Mouse (Mus musculus): ENCODE results near the gene Zfp809. TPM values are rescaled to one million over a fixed set of nuclear protein-coding genes. Genes with fewer than 3 reads are reported as not detected.
"Not testable (repeated sequence)": the region's sequence is repeated elsewhere in the genome, so short reads cannot be mapped to it uniquely, and the experiment has no call there.

Zfp809 gene
- 10 to 100 TPM; 37.1 to 62.6 (median 53.2) TPM for total RNA-seq (2022)

DNA sequence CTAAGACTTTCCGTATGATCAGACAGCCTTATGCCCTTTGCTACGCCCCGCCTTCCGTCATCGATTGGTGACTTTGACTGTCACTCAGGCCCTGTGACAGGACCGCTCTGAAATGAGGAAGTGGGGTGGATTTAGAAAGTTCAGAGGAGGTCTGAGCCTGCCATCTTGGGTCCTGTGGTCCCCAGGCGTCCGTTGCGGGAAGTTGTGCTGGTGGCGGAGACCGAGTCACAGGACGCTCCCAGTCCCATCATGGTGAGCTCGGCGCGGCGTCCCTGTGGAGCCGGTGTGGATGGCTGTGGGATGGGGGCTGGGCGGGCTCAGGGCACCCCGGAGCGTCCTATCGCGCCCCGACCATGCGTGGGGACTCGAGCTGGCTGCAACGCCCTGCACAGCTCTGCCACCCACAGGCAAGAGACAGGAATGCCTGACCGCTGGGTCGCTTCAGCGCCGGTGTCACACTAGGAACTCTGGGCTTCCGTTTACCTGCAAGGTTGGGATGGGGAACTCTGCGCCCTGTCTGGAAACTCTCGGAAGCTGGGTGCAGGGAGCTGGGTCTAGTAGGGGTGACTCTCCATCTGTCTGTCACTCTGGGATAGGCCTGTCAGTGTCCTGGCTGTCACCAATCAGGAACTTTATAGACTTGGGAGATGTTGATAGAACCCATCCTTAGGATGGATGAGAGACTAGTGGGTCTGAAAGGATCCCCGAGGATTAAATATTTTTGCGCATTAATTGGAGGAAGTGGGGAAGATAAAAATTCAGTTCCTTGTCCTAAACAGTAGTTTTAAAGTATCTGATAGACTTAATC lies at the start of gene Zfp809:
Zfp809 (plus strand) TSS at position 134 of the 808 bp plus-strand sequence.
- DNase-seq, result peak; percentile 98

DNA sequence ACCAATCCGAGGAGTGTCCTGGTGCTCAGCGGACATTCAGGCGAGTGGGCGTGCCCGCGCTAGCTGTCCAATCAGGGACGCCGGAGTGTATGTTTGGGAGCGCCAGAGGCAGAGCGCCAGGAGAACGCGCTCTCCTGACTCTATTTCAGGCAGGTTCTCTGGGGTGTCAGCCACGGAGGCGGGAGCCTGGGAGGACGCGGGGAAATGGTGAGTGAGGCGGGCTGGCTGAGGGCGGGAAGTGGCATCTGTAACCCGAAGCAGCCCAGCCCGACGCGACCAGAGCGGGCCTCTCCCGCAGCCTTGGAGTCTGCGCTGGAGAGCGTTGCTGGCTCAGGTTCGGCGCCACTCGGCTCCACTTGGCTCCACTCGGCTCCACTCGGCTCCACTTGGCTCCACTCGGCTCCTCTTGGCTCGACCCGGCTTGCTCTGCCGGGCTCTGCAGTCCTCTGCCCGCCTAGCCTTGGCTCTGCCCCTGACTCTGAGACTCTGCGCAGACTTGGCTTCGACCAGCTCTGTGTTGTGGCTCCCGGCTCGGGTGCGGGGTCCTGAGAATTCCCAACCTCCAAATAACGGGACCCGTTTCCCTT lies 37.4 kb upstream of the Zfp809 start, which contains the start of gene Zfp872:
Zfp872 (plus strand) TSS at position 66 of the 587 bp plus-strand sequence.
- DNase-seq, result peak; percentile 71

DNA sequence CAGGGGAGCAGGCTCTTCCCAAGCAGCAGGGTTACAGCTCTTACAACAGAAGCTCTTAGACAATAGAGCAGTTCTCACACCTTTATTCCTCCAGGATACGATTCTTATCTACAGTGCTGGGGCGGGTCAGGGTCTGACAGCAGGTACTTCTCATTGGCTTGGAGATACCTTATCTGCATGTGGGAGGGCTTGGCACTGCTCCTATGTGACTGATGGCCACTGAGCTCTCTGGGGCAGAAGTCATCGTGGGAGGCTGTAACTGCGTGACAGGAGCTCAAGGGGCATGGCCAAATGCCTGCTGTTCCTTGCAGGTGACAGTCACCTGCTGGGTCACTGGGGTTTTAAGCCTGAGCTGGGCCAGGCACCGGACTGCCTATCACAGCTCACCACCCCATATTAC lies 29.1 kb upstream of the Zfp809 start:
- DNase-seq, result no peak

DNA sequence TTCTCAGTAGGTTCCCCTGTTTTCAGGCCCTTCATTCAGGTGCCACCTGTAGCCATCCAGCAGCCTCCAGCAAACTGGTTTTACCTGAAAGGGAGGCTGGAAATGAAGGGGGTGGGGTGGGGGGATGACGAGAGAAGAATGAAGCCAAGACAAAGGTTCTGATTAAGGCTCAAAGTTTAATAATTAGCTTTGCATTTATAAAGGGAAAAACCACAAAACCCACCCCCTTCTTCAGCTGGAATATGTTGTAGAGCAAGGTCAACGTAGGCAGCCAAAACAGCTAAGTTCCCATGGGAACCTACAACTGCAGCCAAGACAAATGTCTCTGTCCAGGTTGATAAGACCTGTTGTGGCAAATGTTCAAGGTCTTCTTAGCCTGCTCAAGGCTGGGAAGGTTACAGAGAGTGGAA lies 11.7 kb upstream of the Zfp809 start:
- peak; percentile 51 for DNase-seq

DNA sequence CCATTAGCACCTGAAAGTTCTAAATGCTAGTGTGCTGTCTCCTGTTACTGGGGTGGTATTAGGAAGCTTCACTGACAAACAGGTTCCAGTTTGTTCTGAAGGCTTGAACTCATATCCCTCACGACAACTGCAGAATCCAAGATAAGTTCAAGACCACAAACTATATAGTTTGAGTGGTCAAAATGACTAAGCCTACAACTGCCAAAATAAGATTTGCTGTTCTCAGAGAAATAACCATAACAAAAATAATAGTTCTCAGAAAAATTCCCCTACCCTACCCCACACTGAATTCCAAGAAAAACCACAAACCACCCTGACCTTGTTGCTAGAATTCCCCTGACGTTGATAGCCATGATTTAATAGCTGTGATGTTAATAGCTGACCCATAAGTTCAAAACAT lies 11.0 kb upstream of the Zfp809 start:
- DNase-seq, result no peak

DNA sequence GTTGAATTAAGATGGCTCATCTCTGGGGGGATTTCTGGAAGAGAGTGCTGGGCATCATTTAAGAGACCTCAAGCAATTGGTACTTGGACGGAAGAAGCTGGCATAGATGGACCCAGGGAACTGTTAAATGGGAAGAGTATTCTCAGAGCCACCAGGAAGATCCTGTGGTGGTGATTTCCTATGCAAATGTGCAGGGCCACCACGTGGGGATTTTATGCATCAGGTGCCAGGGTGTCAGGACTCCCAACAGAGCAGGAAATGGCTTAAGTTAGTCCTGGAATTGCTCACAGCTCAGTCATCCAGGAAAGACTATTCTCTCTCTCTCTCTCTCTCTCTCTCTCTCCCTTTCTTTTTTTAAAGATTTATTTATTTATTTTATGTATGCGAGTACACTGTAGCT lies 8.8 kb upstream of the Zfp809 start:
- DNase-seq, result no peak

DNA sequence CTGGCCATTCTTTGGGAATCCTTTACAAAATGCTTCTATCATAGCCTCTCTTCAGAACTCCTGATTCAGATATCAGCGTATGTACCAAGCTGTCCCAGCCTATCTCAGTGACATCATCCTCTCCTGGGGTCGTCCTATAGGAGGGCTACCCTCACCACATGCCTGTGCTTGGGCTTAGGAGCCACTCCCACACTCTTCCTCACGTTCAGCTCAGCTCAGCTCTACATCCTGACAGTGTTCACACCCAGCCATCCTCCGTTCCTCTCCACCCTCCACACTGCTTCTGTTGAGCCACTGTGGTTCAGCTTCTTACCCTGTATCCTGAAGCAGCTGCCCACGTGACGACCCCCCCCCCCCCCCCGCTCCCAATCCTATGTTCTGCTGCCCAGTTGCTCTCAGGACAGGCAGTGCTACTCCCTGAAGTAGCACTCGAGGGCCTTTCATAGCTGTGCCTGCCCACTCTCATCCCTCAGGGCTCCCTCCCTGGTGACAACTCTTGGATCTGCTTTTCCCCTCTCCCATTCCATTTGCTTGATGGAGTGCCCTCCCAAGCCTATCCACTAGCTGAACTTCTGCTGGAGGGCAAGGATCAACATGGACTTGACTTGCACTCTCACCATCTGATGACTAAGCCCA lies 7.5 kb upstream of the Zfp809 start:
- no peak for DNase-seq

DNA sequence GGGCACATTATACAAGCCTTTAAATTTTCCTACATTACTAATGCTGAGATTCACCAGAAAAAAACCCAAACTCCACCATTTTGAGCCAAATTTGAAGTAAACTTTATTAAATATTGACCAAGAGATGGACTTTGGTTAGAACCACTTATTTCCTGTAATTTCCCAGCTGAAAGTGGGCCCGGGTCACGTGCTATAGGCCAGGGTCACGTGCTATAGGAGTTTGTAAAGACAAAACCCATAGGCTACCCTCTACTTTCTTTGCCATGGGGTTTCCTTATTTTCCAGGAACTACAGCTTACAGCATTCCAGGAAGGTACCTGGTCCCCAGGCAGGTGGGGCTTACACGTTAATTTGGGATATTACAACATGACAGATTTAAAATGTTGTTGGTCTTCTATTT lies 1.4 kb upstream of the Zfp809 start:
- DNase-seq, result no peak

DNA sequence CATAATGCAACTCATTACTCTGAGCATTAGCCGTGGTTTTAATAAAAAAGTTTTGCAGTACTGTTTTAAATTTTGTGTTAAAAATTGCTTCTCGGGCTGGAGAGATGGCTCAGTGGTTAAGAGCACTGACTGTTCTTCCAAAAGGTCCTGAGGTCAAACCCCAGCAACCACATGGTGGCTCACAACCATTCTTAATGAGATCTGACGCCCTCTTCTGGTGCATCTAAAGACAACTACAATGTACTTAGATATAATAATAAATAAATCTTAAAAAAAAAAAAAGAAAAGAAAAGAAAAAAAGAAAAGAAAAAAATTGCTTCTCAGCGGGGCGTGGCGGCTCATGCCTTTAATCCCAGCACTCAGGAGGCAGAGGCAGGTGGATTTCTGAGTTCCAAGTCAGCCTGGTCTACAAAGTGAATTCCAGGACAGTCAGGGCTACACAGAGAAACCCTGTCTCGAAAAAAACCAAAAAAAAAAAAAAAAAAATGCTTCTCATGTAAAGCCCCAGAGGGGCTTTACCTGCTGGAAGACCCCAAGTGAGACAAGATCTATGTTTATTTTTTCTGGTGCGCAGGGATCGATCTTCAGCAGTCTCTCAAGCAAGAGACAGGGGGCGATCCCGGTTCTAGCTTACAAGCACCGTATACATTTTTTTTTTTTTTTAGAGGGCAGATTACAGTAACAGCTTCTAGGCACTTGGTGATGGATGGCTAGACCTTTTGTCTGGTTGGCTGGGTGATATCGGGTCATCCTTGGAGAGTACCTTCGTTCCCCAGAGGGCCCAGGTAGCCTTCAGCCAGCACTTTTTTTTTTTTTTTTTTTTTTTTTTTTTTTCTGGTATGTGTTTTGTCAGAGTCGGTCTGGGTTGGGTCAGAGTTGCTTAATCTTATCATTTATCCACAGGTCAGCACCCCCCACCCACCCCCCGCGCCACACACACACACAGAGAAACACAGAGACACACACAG lies 694 bp upstream of the Zfp809 start:
- no peak for DNase-seq

DNA sequence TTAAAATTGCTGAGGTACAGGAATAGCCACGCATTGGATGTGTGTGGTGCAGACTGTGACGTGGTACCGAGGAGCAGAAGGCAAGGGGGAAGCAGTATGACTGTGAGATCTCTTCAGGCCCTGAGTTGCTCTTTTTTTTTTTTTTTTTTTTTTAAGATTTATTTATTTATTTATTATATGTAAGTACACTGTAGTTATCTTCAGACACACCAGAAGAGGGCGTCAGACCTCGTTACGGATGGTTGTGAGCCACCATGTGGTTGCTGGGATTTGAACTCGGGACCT lies 817 bp downstream of the Zfp809 start:
- not testable (repeated sequence) for DNase-seq

DNA sequence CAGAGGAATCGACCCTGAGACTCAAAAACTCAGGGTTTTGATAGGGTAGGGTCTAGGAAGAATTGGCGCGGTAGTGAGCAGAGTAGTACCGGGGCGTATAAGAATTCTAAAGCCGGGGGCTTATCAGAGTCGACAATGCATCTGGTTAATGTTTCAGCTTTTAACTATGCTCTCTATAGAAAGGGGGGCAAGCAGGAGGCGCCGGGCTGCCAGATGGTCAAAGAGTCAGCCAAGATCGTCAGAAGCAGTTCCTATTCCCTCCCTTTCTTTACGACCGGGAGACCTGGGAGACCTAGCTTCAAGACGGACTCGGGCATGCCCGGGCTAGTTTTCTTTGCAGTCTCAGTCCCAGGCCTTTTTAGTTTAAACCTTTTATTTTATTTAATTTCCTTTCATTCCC lies 1.3 kb downstream of the Zfp809 start:
- no peak for DNase-seq

DNA sequence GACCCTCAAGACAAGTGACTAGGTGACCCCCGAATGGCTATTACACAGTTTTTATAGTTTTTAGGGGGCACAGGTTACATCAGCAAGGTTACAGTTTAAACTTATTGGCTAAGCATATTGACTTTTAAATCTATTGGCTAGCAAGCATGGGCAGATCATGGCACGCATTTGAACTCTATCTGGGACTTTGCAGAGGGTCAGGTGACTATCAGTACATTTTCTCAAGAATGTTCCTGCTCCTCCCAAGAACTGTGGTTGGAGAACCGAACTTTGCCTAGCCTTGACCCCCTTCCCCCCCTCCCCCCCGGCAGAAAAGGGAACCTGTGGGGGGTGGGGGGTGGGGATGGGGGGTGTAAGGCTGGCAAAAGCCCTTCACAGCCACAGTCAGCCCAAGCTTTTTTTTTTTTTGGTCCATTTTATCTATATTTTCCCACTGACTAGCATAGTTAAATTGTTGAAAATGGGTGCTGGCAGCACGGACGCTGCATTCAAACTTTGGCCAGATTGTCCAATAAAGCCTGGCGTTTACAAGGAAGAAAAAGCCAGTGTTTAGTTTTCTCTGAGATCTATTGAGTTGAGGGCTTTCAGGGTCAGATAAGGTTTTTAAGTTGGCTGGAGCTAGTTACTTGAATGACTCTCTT lies 4.0 kb downstream of the Zfp809 start:
- DNase-seq, result no peak

DNA sequence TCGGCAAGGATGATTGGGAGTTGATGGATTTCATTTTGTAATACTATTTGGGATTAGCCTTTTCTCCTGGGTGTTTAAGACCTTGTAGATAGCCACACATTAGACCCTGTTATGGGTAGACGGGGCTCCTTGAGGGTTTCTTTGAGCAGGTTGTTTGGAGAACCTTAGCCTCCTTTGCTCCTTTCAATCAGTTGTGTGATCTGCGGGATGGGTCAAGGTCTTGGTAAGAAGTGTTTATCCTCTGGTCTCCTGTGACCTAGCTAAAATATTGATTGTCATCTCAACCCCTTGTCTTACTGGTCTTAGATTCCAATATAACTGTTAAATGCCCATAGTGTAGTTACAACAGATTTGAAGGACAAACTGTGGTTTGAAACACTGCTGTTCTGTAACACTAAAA lies 4.5 kb downstream of the Zfp809 start:
- DNase-seq, result no peak

DNA sequence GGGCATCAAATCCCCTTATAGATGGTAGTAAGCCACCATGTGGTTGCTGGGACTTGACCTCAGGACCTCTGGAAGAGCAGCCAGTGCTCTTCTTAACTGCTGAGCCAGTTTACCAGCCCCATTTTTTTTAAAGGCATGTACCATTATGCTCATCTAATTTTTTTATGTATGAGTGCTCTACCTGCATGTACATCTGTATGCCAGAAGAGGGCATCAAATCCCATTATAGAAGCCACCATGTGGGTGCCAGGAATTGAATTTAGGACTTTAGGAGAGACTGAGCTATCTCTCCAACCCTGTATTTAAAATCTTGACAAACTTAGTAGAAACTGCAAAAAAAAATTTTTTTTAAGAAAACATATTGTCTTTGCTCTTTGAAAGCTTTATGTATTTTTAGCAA lies 5.0 kb downstream of the Zfp809 start:
- no peak for DNase-seq

DNA sequence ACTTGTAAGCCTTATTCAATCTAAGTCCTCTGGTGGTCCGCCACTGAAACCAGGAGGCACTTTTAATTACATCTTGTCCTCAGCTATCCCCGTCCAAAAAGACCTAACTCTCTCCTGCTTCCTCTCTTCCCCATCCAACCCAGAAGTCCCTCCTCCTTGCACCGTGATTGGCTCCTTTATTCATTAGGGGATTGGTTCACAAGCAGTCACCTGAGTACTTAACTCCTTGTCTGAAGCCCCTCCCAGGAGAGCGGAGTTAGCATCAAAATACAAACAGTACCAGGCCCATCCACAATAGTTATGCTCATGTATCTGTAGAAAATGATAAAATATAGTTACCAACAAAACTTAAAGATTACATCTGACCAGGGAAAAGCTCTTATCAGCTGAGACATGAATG lies 14.5 kb downstream of the Zfp809 start:
- no peak for DNase-seq

DNA sequence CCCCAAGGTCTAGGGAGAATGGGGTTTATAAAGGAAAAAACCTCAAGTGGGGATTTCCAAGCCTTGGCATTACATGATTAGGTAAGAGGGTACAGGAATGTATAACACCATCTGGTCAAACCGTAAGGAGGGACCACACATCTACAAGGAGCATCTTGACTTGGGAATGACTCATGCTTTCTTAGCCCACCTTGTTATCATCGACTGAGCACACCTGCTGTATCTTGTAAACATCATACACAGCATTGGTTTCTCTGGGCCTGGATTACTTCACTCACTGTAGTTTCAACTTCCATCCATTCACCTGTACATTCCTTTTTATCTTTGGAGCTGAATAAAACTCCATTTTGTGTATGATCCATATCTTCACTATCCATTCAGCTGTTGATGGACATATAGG lies 18.7 kb downstream of the Zfp809 start:
- no peak for DNase-seq

DNA sequence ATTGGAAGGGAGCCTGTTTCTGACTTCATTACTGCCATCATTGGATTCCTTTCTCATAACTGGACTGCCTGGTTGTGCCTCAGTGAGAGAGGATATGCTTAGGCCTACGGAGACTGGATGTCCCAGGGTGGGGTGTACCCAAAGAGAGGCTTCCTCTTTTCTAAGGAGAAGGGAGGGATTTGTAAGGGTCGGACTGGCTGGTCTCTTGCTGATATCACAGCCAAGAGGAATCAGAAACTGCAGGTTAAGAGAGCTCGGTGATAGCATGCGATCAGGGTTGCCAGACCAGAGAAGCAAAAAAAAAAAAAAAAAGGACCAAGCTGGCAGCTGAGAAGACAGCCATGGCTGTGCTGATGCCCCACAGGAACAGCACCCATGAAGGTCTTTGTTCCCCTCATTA lies 31.1 kb downstream of the Zfp809 start:
- DNase-seq, result no peak

DNA sequence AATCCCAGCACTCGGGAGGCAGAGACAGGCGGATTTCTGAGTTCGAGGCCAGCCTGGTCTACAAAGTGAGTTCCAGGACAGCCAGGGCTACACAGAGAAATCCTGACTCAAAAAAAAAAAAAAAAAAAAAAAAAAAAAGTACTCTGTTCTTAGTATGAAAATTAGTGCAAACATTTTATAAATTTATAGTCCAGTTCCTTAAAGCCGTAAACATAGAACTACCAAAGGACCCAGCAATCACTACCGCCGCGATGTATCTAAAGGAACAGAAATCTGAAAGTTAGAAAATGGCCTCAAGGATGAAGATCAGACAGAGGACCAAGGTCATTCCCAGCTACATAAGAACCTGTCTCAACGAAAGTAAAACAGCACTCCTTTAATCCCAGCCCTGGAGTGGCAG lies 33.3 kb downstream of the Zfp809 start:
- no peak for DNase-seq

DNA sequence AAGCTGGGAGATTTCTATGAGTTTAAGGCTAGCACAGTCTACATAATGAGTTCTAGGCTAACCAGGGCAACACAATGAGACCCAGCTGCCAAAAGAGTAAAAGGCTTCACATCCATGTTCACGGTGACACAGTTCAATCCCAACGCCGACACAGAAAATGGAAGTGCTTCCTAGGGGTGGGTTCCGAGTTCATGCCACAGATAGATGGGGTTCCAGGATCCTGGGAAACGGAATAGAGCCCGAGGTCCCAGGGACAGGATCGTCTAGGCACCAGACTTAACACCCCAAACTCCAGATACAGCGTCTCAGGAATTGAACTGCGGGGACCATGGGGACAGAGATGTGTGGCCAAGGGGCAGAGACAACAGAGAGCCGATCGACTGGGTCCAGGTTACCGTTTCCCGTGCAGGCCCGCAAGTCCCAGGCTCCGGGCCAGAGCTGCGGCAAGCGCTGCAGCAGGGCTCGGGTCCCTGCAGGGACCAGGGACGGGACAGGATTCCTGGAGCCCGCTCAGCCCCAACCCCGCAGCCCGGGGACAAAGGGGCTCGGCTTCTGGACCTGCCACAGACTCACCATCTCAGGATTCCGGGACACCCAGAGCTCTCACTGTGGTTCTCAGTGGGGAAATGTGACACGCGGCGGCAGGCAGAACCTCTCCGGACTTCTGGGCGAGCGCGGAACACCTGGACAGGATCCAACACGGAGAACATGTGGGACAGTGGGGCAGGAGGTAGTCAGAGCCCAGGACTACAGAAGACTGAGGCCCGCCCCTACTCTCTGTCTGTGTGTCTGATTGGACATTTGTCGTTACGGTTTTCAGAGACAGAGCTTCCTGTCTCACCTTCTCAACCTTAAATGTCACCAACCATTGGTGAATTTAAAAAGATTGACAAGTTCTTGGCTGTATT lies 33.9 kb downstream of the Zfp809 start, which contains the start of gene Zfp599:
Zfp599 (minus strand) TSS at position 712 of the 908 bp plus-strand sequence.
- DNase-seq, result peak; percentile 57

DNA sequence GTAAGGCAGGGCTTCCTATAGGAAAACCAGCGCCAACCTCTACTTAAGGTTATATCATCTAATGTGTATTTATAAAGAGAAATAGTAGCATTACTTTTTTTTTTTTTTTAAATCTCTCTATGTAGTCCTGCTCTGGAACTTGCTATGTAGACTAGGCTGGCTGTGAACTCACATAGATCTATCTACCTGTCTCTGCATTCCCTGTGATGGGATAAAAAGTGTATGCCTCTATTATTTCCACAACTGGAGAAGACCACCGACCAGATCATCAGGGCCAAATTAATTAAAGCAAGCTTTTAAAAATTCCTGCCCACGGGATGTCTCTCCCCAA lies 34.5 kb downstream of the Zfp809 start:
- DNase-seq, result no peak

DNA sequence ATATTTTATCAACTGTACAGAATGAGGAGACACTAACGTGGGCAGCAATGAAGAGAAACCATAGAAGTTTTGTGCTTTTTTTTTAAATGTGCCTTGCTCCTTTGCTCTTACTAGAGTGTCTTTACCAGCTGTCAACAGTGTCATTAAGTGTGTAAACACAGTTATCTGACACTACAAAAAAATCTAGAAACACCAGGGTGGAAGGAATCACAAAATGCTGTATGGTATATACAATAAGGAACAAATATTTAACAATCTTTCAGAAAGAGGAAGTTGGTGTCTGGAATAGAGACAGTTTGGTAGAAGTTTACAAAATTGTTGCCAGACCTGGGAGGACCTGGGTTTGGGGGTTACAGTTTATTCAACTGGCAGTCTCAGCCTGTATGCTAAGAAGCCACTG lies 36.1 kb downstream of the Zfp809 start:
- no peak for DNase-seq

Data from adrenal gland, adult 8-10 months (tissue).